Mouse (Mus musculus) macrophage (primary cell): ENCODE data around the gene Spsb3. TPM values are rescaled to one million over a fixed set of nuclear protein-coding genes. Genes with fewer than 3 reads are reported as not detected.

Experiments
- H3K27ac ChIP-seq: fragments of 350-480 bp; formaldehyde crosslinking; 2 replicates; pipeline ENCODE4 v1.9.0; 2021
- H3K36me3 ChIP-seq: fragments of 350-480 bp; formaldehyde crosslinking; 2 replicates; pipeline ENCODE4 v1.9.0; 2021; ENCODE audit errors: inconsistent target
- H3K4me3 ChIP-seq: fragments of 350-480 bp; formaldehyde crosslinking; 2 replicates; pipeline ENCODE4 v1.9.0; 2021; ENCODE audit errors: inconsistent target
- H3K79me2 ChIP-seq: fragments of 350-480 bp; formaldehyde crosslinking; 2 replicates; pipeline ENCODE4 v1.9.0; 2021; ENCODE audit errors: inconsistent target
- WGBS: methylation state at CpG from one replicate; pipeline ENCODE4 v1.1.7; 2026; ENCODE audit warnings: inconsistent platforms; ENCODE audit not compliant: missing documents; 5-methylcytosine and 5-hydroxymethylcytosine counted together
- polyA plus RNA-seq: library from polyadenylated mRNA; stranded (reverse); fragments of 250-400 nt; gene quantifications from 3 replicates; pipeline ENCODE4 v1.2.4, GENCODE M21; 2018; ENCODE audit warnings: inconsistent platforms

The Spsb3 gene
- polyA plus RNA-seq, 1 experiment from 2014 or later = 17.0 TPM

- H3K36me3 ChIP-seq = peaks cover 54% of the 10 kb centered on the region
- H3K4me3 ChIP-seq = peak within 1 kb of the TSS; percentile 88
- 3% methylated on average over 47 of the region's 50 CpGs for WGBS
These were observed 10.0 kb downstream of the Spsb3 start, which contains the start of gene Nme3 for GRCm38 (mm10) chr17:24896241-24896992. Nme3 (plus strand) TSS chr17:24896500.

GRCm38 (mm10) chr17:24896993-24897269 is 10.5 kb downstream of the Spsb3 start:
- H3K79me2 ChIP-seq = peaks cover 22% of the 10 kb centered on the region; the same call in 1 of the 2 replicates
- H3K36me3 ChIP-seq = peaks cover 54% of the 10 kb centered on the region
- WGBS = 61% methylated on average over 11 of the region's 11 CpGs
- H3K4me3 ChIP-seq = peak overlapping the region; percentile 88
- H3K27ac ChIP-seq = no peak overlapping the region

More at GRCm38 (mm10) chr17:24896241-24896992, 10.0 kb downstream of the Spsb3 start, which contains the start of gene Nme3:
- Histone ChIP-seq H3K27ac (peak within 1 kb of the TSS; percentile 33), H3K79me2 (peaks cover 22% of the 10 kb centered on the region; the same call in 1 of the 2 replicates)

- H3K79me2 ChIP-seq = peaks cover 22% of the 10 kb centered on the region; the same call in 1 of the 2 replicates
- 95% methylated on average over 4 of the region's 4 CpGs for WGBS
- no peak overlapping the region for H3K27ac ChIP-seq
- H3K36me3 ChIP-seq = peaks cover 54% of the 10 kb centered on the region
- H3K4me3 ChIP-seq = no peak overlapping the region
These were observed 11.2 kb downstream of the Spsb3 start for GRCm38 (mm10) chr17:24897600-24897999.

GRCm38 (mm10) chr17:24898041-24898854 is 11.8 kb downstream of the Spsb3 start:
- Histone ChIP-seq H3K27ac (no peak overlapping the region), H3K36me3 (peaks cover 54% of the 10 kb centered on the region)
- 91% methylated on average over 4 of the region's 4 CpGs for WGBS

GRCm38 (mm10) chr17:24899153-24899552 is 12.7 kb downstream of the Spsb3 start:
- Histone ChIP-seq H3K27ac (no peak overlapping the region), H3K79me2 (peaks cover 11% of the 10 kb centered on the region; the same call in 1 of the 2 replicates), H3K36me3 (peaks cover 60% of the 10 kb centered on the region), H3K4me3 (no peak overlapping the region)
- WGBS = 92% methylated on average over 5 of the region's 5 CpGs

More at GRCm38 (mm10) chr17:24898041-24898854, 11.8 kb downstream of the Spsb3 start:
- Histone ChIP-seq H3K4me3 (no peak overlapping the region), H3K79me2 (peaks cover 20% of the 10 kb centered on the region; the same call in 1 of the 2 replicates)

GRCm38 (mm10) chr17:24900014-24900413 is 13.6 kb downstream of the Spsb3 start:
- Histone ChIP-seq H3K36me3 (peaks cover 68% of the 10 kb centered on the region), H3K79me2 (peaks cover 5% of the 10 kb centered on the region; the same call in 1 of the 2 replicates), H3K27ac (no peak overlapping the region), H3K4me3 (no peak overlapping the region)
- 93% methylated on average over 5 of the region's 6 CpGs for WGBS

- Histone ChIP-seq H3K79me2 (no peaks in the 10 kb centered on the region), H3K36me3 (peaks cover 90% of the 10 kb centered on the region), H3K4me3 (no peak overlapping the region), H3K27ac (no peak overlapping the region)
- WGBS = 95% methylated on average over 5 of the region's 5 CpGs
These were observed 15.7 kb downstream of the Spsb3 start for GRCm38 (mm10) chr17:24902124-24902523.

- H3K27ac ChIP-seq = no peak overlapping the region
- WGBS = 75% methylated on average over 9 of the region's 9 CpGs
- H3K4me3 ChIP-seq = no peak overlapping the region
- peaks cover 97% of the 10 kb centered on the region for H3K36me3 ChIP-seq
- no peaks in the 10 kb centered on the region for H3K79me2 ChIP-seq
These were observed 16.4 kb downstream of the Spsb3 start for GRCm38 (mm10) chr17:24902671-24903474.

GRCm38 (mm10) chr17:24903767-24904166 is 17.3 kb downstream of the Spsb3 start:
- Histone ChIP-seq H3K36me3 (peaks cover 100% of the 10 kb centered on the region), H3K4me3 (no peak overlapping the region), H3K79me2 (no peaks in the 10 kb centered on the region), H3K27ac (no peak overlapping the region)
- 93% methylated on average over 9 of the region's 9 CpGs for WGBS

- 90% methylated on average over 2 of the region's 2 CpGs for WGBS
- peaks cover 97% of the 10 kb centered on the region for H3K36me3 ChIP-seq
- no peaks in the 10 kb centered on the region for H3K79me2 ChIP-seq
- no peak overlapping the region for H3K27ac ChIP-seq
- no peak overlapping the region for H3K4me3 ChIP-seq
These were observed 21.1 kb downstream of the Spsb3 start for GRCm38 (mm10) chr17:24907591-24907990.

- no peaks in the 10 kb centered on the region for H3K79me2 ChIP-seq
- H3K4me3 ChIP-seq = no peak overlapping the region
- no peak overlapping the region for H3K27ac ChIP-seq
- peaks cover 97% of the 10 kb centered on the region for H3K36me3 ChIP-seq
These were observed 27.5 kb downstream of the Spsb3 start for GRCm38 (mm10) chr17:24913984-24914383.

GRCm38 (mm10) chr17:24923246-24923645 is 36.8 kb downstream of the Spsb3 start:
- Histone ChIP-seq H3K36me3 (peaks cover 95% of the 10 kb centered on the region), H3K79me2 (peaks cover 42% of the 10 kb centered on the region), H3K4me3 (no peak overlapping the region), H3K27ac (no peak overlapping the region)
- WGBS = 90% methylated on average over 1 of the region's 1 CpGs

- H3K4me3 ChIP-seq = no peak overlapping the region
- WGBS = 100% methylated on average over 1 of the region's 1 CpGs
- H3K79me2 ChIP-seq = peaks cover 100% of the 10 kb centered on the region
- no peak overlapping the region for H3K27ac ChIP-seq
- peaks cover 32% of the 10 kb centered on the region for H3K36me3 ChIP-seq
These were observed 43.1 kb downstream of the Spsb3 start for GRCm38 (mm10) chr17:24929506-24929905.

- WGBS = 98% methylated on average over 4 of the region's 4 CpGs
- Histone ChIP-seq H3K36me3 (peaks cover 6% of the 10 kb centered on the region; the same call in 1 of the 2 replicates), H3K4me3 (no peak overlapping the region)
These were observed 46.0 kb downstream of the Spsb3 start for GRCm38 (mm10) chr17:24932431-24932830.

More at GRCm38 (mm10) chr17:24932431-24932830, 46.0 kb downstream of the Spsb3 start:
- peaks cover 92% of the 10 kb centered on the region for H3K79me2 ChIP-seq
- H3K27ac ChIP-seq = no peak overlapping the region
